Mouse (Mus musculus): ENCODE measurements around the gene Filip1l.

Filip1l gene

GRCm38 (mm10) chr16:57431294-57431693 is 78.4 kb downstream of the Filip1l start:
- DNase-seq (ENCODE audit: low read depth in 2 of 2, low spot score in 2 of 2): no peak

DNA sequence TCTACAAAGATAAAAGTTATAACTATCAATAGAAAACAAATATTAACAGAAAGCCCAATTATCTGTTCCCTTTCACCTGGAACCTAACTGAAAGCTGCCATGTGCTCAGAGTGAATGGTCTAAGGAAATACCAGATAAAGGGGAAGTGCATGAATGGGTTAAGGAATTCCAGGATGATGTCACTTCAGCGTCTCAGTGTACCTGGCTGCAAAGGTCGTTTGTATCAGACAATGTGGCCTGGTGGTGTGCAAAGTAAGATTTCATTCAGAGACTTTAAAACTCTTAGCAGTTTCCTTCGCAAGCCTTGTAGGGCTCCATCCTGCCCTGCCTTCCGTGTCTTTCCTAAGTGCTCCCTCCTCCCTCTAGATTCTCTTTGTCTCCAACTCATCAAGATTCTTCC is 80.3 kb downstream of the Filip1l start:
- no peak for DNase-seq (ENCODE audit: low read depth in 2 of 2, low spot score in 2 of 2)

DNA sequence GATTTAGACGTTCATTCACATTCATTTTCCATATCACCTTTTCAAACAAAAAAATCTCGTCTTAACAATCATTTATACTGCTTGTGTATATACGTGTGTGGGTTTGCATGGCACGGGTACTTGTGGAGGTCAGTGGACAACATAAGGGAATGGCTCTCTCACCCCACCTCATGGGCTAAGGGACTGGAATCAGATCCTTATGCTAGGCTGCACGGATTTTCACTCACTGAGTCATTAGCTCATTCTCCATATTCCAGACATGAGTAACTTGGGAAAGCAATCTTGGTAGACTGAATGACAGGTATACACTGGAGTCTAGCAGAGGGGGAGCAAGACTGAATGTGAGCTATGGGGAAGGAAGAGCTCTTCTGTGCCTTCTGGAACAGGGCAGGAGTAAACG is 80.8 kb downstream of the Filip1l start:
- no peak for DNase-seq (ENCODE audit: low read depth in 2 of 2, low spot score in 2 of 2)

DNA sequence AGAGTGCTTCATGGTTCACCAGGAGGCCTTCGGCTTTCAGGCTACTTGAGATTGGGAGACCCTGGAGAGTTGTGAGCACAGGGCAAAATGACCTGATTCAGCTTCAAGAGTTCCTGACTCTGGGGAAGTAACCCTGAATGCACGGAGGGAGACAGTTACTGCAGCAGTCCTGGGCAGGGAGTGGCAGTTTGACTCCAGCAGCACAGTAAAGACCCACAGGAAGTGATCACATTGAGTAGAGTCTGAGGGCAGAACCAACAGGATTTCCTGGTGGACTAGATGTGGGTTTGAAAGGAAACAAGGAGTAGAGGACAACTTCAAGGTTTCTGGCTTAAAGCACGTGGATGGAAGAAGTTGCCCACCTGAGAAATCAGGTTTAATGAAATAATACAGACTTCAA is 81.7 kb downstream of the Filip1l start:
- DNase-seq (ENCODE audit: low read depth in 2 of 2, low spot score in 2 of 2): peak; percentile 24 to 26

DNA sequence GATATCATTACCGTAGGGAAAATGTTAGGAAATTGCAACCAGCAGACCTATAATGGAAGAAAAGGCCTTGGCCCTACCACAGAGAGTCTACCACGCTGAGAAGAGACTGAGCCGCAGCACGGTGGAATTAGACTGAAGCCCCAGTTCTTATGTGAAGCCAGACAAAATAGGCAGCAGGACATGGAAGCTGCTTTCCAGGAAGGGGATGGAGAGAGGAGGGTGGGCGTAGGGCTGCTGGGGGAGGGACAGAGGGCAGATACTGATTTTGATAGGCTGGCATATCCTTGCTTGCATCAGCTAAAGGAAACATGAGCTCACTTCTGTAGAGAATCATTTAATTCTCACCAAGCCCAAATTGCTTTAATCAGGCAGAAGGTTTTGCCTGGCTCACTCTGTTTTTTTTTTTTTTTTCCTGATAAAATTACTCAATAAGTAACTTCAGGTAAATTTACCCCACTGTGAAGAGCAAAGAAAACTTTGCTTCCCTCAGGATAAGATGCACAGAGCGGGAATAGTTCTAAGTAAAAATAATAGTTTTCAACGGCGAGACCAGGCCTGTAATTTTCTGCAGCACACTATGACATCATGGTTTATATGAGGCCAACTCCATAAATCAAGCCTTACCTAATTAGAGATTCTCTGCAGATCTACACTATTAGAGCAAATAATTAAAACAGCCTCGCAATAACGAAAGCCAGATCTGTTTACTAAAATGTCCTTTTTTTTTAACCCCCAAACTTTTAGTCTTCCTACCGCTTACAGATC is 84.8 kb downstream of the Filip1l start:
- no peak for DNase-seq (ENCODE audit: low read depth in 2 of 2, low spot score in 2 of 2)

DNA sequence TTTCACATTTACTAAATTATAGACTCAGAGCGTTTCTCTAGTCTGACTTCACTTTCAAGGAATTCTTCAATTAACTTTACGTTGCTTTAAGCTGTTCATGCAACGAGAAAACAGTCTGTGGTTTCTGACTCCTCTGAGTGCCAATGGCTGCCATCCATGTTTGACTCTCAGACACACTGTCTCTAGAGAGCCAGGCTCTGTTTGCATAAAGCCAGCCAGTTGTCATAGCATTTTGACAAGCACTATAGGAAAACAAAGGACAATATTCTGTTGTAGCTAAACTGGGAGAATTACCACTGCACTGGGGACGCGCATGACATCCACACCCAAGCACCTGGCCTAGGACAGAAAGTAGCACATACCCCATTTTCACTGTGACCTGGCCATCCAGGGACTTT is 85.4 kb downstream of the Filip1l start:
- DNase-seq (ENCODE audit: low read depth in 2 of 2, low spot score in 2 of 2): no peak

GRCm38 (mm10) chr16:57439206-57439605 is 86.3 kb downstream of the Filip1l start:
- DNase-seq (ENCODE audit: low read depth in 2 of 2, low spot score in 2 of 2): no peak

DNA sequence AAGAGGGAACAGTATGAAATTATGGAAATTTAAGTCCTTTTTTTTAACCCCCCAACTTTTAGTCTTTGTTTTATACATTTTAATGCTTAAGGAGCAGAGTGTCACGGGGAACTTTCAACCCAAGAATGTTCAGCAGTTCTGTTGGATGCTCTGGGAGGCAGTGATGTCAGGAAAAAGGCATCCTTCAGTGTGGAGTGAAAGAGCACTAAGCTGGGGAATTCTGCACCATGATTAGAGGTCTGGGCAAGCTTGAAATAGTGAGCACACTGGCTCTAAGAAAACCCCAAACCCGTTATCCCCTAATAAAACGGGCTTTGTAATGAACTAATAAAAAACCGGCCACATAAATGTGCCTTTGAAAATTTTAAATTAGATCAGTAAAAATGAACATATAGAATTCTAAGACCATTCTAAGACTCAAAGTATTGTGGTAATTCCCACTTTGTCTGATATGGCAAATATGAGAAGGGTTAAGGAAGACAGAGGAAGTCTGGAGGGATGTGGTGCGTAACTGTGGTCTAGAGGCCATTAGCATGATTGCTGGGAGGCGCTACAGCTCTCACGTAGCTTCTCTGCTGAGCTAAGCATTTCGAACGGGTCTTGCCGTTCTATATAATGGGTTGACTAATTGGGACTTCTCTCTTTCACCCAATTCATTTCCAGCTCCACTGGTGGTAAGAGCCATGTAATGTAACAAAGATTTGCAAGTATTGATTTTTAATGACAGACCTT is 88.0 kb downstream of the Filip1l start:
- no peak for DNase-seq (ENCODE audit: low read depth in 2 of 2, low spot score in 2 of 2)

DNA sequence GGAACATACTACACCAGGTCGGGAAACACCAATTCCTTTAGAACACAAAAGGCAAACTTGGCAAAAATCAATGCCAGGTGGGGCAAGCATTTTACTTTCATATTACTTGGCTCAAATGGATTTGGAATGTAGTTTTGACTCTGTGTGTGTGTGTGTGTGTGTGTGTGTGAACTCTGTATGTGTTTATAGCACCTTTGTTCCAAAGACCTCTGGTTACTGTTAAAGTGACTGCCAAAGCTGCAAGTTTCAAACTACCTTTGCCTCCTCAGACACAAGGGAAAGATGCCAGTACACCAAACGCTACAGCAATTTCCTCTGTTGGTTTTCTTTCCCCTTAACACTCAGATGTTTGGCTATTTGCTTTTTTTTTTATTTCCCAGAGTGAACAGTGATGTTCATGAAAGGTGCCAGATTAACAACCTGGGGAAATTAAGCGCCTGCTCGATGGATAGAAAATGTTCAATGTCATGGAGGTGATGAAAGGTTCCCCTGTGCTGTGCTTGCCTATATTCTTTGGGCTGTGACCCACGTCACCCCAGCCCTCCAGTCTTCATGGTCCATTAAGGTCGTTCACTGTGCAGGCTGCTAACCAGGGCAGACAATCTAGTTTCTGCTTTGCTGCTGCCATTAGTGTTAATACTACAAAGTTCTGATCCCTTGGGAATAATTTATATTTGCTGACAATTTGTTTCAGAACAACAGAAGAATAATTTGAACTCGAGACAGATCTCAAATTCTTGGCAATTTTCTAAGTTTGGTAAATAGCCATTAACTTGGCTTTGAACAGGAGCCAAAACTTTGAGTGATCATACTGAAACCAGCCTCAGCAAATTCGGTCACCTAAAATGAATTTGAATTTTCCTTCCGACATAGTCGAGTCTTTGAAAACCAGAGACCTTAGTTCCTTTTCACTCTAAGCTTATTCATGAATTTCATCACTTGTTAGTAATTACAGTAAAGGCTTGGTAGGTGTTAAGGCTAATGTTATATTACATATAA is 92.5 kb downstream of the Filip1l start:
- no peak for DNase-seq (ENCODE audit: low read depth in 2 of 2, low spot score in 2 of 2)

DNA sequence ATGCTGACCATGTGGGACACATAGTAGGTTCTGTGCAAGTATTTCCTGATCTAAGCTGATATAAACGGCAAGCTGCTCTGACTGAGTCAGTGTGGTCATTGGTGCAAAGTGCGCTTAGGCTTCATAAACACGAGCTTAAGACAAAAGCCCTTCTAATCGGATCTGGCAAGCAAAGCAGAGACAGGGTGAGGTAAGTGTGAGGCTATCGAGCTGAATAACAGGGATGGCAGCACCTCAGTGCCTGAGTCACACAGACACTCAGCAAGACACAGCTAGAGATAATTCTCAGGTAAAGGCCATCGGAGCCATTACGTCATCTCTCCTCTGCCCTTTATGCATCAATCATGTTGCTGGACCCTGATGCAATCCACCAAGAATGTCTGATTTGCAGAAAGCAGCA is 100.1 kb downstream of the Filip1l start:
- DNase-seq (ENCODE audit: low read depth in 2 of 2, low spot score in 2 of 2): no peak

DNA sequence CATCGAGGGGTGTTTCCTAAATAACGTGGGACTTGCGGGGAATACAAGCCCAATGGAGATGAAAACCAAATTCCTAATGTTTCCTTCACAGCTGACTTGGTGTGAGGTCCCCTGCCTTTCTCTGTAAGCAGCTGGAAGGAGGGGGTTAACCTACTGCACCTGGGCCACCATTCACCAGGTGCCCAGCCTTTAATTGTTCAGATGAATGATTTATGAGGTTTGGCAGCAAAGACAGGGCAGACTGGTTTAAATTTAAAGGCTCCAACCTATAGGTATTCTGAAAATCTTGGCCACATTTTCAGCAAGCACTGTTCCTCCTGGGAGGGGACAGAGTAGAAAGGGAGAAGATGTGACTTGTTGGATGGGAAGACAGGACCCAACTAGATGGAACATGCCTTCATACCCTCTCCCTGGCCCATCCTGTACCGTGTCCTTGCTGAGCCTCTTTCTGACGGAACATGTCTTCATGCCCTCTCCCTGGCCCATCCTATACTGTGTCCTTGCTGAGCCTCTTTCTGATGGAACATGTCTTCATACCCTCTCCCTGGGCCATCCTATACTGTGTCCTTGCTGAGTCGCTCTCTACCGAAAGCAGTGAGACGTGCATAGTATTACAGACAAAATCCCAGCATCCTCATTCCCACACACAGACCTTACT is 101.3 kb downstream of the Filip1l start:
- DNase-seq (ENCODE audit: low read depth in 2 of 2, low spot score in 2 of 2): no peak

GRCm38 (mm10) chr16:57455573-57455972 is 102.7 kb downstream of the Filip1l start:
- DNase-seq (ENCODE audit: low read depth in 2 of 2, low spot score in 2 of 2): no peak

GRCm38 (mm10) chr16:57456003-57456402 is 103.1 kb downstream of the Filip1l start:
- no peak for DNase-seq (ENCODE audit: low read depth in 2 of 2, low spot score in 2 of 2)

DNA sequence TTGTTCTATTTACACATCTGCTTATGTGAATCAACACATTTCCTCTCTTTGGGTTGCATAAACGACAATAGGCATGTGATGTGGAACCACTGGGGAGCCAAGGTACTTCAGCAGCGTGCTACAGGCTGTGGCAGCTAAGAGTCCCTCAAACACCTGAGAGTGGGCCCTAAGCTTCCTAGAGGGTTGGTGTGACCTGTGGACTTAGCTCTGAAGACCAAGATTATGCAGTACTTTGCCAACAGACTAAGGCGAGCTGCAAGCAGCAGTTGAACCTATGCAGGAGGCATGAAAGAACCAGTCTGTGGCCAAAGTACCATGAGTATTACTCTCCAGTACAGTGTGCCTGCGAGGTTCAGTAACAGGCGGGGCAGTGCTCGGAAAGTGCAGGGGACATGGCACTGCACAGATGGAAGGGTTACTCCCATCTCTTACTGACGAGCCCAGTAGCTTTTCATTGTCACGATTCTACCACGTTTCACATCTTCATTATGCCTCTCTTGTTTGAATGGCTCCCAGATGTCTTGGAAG is 112.6 kb downstream of the Filip1l start:
- DNase-seq (ENCODE audit: low read depth in 2 of 2, low spot score in 2 of 2): no peak

GRCm38 (mm10) chr16:57469301-57469700 is 116.4 kb downstream of the Filip1l start:
- no peak for DNase-seq (ENCODE audit: low read depth in 2 of 2, low spot score in 2 of 2)

DNA sequence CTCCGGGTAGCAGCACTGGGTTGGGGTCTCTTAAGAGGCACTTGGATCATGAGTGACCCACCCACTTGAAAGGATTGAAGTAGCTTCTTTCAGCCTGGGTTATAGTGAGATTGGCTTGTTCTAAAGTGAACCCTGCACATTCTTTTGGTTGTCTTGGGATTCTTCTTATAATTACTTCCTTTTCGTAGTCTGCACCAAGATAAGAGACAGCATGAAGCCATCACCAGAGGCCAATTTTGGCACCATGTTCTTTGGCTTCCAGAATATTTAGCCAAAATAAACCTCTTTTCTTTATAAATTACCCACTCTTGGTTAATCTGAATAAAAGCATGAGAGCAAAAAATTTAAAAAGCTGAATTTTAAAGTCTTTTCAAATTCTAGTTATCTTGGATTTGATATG is 117.0 kb downstream of the Filip1l start:
- no peak for DNase-seq (ENCODE audit: low read depth in 2 of 2, low spot score in 2 of 2)

- DNase-seq (ENCODE audit: low read depth in 2 of 2, low spot score in 2 of 2): no peak
These were observed 117.5 kb downstream of the Filip1l start for GRCm38 (mm10) chr16:57470286-57470830.

GRCm38 (mm10) chr16:57471071-57471470 is 118.2 kb downstream of the Filip1l start:
- DNase-seq (ENCODE audit: low read depth in 2 of 2, low spot score in 2 of 2): peak in 1 of 2 experiments; percentile 31

DNA sequence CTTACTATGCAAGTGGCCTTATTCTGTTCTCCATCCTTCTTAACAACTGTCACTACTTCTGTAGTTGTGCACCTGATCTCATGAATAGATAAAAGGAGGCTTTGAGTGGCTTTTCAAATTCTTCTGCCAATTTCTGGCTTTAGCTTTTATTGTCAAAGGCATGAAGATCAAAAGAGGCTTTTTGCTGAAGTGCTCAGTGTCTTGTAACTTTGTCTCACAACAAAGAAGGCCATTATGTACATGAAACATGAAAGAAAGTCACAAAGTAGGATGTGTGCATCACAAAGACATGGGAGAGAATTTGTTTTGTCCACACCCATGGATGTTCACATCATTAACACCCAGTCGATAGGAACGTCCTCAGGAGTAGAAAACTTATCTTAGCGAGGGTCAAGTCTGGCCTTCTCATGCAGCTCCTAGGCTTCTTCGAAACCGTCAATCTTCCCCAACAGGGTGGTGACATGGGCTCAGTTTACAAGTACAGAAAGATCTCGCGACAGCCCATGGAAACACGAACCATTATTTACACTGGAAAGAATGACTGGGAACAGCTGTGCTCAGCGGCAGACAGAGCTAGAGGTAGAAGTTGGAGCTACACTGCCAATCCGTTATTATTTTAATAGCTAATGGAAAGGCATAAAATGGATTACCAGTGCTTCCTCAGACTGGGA is 120.7 kb downstream of the Filip1l start:
- no peak for DNase-seq (ENCODE audit: low read depth in 2 of 2, low spot score in 2 of 2)

DNA sequence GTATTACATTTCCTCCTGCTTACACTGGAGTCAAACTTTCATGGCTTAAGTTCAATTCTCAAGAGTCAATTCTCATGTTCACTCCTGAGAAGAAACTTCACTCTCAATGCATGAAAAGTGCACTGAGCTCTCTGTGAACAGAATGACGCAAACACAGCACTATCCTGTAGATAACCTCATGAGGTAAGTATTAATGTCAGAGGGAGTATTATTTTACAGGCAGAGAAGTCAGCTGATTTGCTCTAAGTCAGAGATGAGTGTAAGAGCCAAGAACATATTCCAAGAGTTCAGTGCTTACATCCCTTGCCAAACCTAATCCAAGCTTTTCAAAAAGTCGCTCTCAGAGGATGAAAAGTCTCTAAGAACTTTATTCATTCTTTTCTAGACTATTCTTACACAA is 125.6 kb downstream of the Filip1l start:
- no peak for DNase-seq (ENCODE audit: low read depth in 2 of 2, low spot score in 2 of 2)

All from CD8-positive naive resting alpha-beta T cell, adult 2 months (primary cell).